Mouse (Mus musculus): Measurements from ENCODE around the gene Coro6.

The Coro6 gene

GRCm38 (mm10) chr11:77493512-77494343, 31.5 kb downstream of the Coro6 start, which contains the start of gene Git1:
TSS of gene Git1 (plus strand) at chr11:77493562.
- DNase-seq (ENCODE audit: low spot score) = no peak

- no peak for DNase-seq (ENCODE audit: low spot score)
Observed at GRCm38 (mm10) chr11:77494344-77494676, 32.1 kb downstream of the Coro6 start.

GRCm38 (mm10) chr11:77494782-77495181, 32.6 kb downstream of the Coro6 start:
- DNase-seq (ENCODE audit: low spot score) = no peak

- no peak for DNase-seq (ENCODE audit: low spot score)
Observed at GRCm38 (mm10) chr11:77495507-77495906, 33.3 kb downstream of the Coro6 start.

- no peak for DNase-seq (ENCODE audit: low spot score)
Observed at GRCm38 (mm10) chr11:77497341-77497756, 35.1 kb downstream of the Coro6 start.

- DNase-seq (ENCODE audit: low spot score) = no peak
Observed at GRCm38 (mm10) chr11:77497851-77498250, 35.6 kb downstream of the Coro6 start.

- no peak for DNase-seq (ENCODE audit: low spot score)
Observed at GRCm38 (mm10) chr11:77498261-77499139, 36.3 kb downstream of the Coro6 start.

GRCm38 (mm10) chr11:77499354-77499753, 37.1 kb downstream of the Coro6 start:
- no peak for DNase-seq (ENCODE audit: low spot score)

- no peak for DNase-seq (ENCODE audit: low spot score)
Observed at GRCm38 (mm10) chr11:77500361-77501325, 38.4 kb downstream of the Coro6 start.

- peak; percentile 67 for DNase-seq (ENCODE audit: low spot score)
Observed at GRCm38 (mm10) chr11:77501392-77501791, 39.2 kb downstream of the Coro6 start.

GRCm38 (mm10) chr11:77501971-77502370, 39.8 kb downstream of the Coro6 start:
- no peak for DNase-seq (ENCODE audit: low spot score)

GRCm38 (mm10) chr11:77502481-77502880, 40.3 kb downstream of the Coro6 start:
- no peak for DNase-seq (ENCODE audit: low spot score)

- DNase-seq (ENCODE audit: low spot score) = no peak
Observed at GRCm38 (mm10) chr11:77503511-77503910, 41.3 kb downstream of the Coro6 start.

- no peak for DNase-seq (ENCODE audit: low spot score)
Observed at GRCm38 (mm10) chr11:77504377-77504776, 42.2 kb downstream of the Coro6 start.

GRCm38 (mm10) chr11:77505291-77505980, 43.2 kb downstream of the Coro6 start:
- no peak for DNase-seq (ENCODE audit: low spot score)

GRCm38 (mm10) chr11:77506273-77506672, 44.1 kb downstream of the Coro6 start:
- no peak for DNase-seq (ENCODE audit: low spot score)

- no peak for DNase-seq (ENCODE audit: low spot score)
Observed at GRCm38 (mm10) chr11:77506941-77507340, 44.7 kb downstream of the Coro6 start.

GRCm38 (mm10) chr11:77507426-77507825, 45.2 kb downstream of the Coro6 start:
- DNase-seq (ENCODE audit: low spot score) = no peak

GRCm38 (mm10) chr11:77508068-77509021, 46.1 kb downstream of the Coro6 start:
- peak; percentile 76 for DNase-seq (ENCODE audit: low spot score)

GRCm38 (mm10) chr11:77511336-77511735, 49.1 kb downstream of the Coro6 start:
- DNase-seq (ENCODE audit: low spot score) = no peak

All from spleen, adult 12 weeks (tissue).